Mouse (Mus musculus): ENCODE data around the gene Vmn2r9. TPM values are rescaled to one million over a fixed set of nuclear protein-coding genes. Genes with fewer than 3 reads are reported as not detected.

Gene Vmn2r9
- not detected in 2 replicates for polyA plus RNA-seq (2012; rRNA removed)

DNA sequence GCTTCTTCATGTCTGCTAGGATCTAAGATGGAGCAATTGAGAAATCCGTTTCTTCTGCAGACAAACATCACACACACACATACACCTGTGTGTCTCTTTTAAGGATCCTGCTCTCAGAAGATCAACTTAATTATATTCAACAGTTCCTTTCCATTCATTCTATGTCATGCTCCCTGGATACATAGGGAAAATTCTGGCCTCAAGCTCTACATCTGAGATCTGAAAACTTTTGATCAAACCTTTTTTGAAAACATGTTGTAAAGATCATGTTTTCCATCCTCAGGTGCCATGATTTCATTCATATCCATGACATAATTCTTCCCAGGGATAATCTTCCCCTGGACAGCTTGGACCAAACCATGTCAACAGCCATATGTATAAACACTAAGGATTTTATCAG is at the start of gene Vmn2r9:
Gene Vmn2r9 (minus strand): TSS at position 101 of the 400 bp plus-strand sequence.

DNA sequence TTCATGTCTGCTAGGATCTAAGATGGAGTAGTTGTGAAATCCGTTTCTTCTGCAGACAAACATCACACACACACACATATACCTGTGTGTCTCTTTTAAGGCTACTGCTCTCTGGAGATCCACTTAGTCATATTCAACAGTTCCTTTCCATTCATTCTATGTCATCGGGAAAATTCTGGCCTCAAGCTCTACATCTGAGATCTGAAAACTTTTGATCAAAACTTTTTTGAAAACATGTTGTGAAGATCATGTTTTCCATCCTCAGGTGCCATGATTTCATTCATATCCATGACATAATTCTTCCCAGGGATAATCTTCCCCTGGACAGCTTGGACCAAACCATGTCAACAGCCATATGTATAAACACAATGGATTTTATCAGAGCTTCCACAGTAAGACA is 43.7 kb downstream of the Vmn2r9 start, which contains the start of gene Vmn2r8:
Gene Vmn2r8 (minus strand): TSS at position 101 of the 400 bp plus-strand sequence.

DNA sequence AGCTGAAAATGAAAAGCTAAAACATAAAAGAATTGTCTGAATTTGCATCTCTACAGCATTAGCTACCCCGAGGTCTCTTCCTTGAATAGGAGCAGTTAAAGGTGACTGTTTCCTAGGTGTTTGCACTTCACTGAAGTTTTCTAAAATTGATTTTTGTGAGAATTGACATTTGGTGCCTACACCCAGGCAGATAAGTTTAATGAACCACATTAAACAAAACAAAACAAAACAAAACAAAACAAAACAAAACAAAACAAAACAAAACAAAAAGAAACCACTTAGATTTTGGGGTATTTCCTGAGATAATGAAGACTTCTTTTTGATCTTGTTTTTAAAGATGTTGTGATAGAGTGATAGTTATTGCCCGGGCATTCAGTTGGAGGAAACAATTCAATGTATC is 57.1 kb downstream of the Vmn2r9 start, which contains the start of gene Tmed11:
Gene Tmed11 (minus strand): TSS at position 101 of the 400 bp plus-strand sequence.

Other genes starting within 250 kb of the Vmn2r9 start
- 63.3 and 66.9 TPM in 2 replicates for gene Gak, start 222.8 kb downstream of the Vmn2r9 start, polyA plus RNA-seq (2012; rRNA removed)
- 32.3 and 32.4 TPM in 2 replicates for gene Tmem175, start 222.8 kb downstream of the Vmn2r9 start, polyA plus RNA-seq (2012; rRNA removed)
- gene Idua, start 192.3 kb downstream of the Vmn2r9 start, polyA plus RNA-seq (2012; rRNA removed), result 14.1 and 15.8 TPM in 2 replicates
- gene Dgkq, start 182.9 kb downstream of the Vmn2r9 start, polyA plus RNA-seq (2012; rRNA removed), result 64.9 and 65.8 TPM in 2 replicates
- 2.5 and 2.6 TPM in 2 replicates for gene Slc26a1, start 177.0 kb downstream of the Vmn2r9 start, polyA plus RNA-seq (2012; rRNA removed)
- gene Fgfrl1, start 160.2 kb downstream of the Vmn2r9 start, polyA plus RNA-seq (2012; rRNA removed), result 21.4 and 38.4 TPM in 2 replicates
- gene Rnf212, start 77.6 kb downstream of the Vmn2r9 start, polyA plus RNA-seq (2012; rRNA removed), result 0.08 TPM in 1 of 2 replicates, not detected in the other
- gene Tmed11, start 57.2 kb downstream of the Vmn2r9 start, polyA plus RNA-seq (2012; rRNA removed), result not detected in 2 replicates
- gene Vmn2r8, start 43.8 kb downstream of the Vmn2r9 start, polyA plus RNA-seq (2012; rRNA removed), result not detected in 2 replicates
- not detected in 2 replicates for gene Vmn2r10, start 153.9 kb upstream of the Vmn2r9 start, polyA plus RNA-seq (2012; rRNA removed)
- gene Vmn2r11, start 207.0 kb upstream of the Vmn2r9 start, polyA plus RNA-seq (2012; rRNA removed), result not detected in 2 replicates
- gene Vmn2r12, start 245.3 kb upstream of the Vmn2r9 start, polyA plus RNA-seq (2012; rRNA removed), result not detected in 2 replicates